Mouse (Mus musculus): ENCODE results near the gene Ints5. TPM values are rescaled to one million over a fixed set of nuclear protein-coding genes. Genes with fewer than 3 reads are reported as not detected.

The Ints5 gene
- polyA plus RNA-seq (2014; fragmentation: Nextera tagmentation; extraction: Ambion mirVana) = 28.2 and 31.1 TPM in 2 replicates

DNA sequence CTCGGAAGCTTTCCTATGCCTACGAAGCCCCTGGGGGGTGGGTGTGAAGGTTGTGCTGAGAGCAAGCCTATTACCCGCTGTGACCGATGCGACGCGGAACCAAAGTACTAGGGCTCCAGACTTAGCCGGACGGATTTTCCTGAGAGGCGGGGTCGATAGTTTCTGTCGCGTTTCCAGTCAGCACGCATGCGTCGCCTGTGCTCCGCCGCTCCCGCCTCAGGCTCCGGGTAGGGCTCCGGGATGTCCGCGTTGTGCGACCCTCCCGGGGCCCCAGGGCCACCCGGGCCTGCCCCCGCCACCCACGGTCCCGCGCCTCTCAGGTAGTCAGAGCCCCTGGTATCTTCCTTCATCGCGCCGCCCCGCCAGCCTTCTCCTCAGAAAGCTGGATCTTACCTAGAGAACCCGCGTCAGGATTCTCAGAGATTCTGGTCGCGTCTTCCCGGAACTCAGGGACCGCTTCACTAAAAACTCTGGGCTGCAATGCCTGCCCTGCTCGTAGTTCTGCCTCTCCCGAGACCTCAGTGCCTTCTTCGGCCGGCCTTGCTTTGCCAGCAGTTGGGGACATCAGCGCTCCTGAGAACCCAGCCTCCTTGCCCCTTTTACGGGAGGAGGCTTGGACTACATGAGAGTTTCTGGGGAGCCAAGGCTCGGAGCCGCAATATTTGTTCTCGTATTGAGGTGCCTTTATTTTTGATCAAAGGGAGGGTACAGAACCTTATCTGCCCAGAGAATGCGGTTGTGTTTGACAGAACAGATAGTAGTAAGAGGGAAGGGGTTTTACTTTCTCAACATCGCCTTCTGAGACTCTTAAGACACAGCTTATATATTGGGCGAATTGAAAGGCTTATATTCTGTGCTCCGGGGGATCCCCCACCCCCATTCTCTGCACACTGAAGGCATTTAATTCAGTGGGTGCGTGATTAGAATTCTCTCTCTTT, at the start of gene Ints5:
Ints5 (plus strand) TSS at position 177 of the 938 bp plus-strand sequence.
- no peaks in the 10 kb centered on the region for H3K9me3 ChIP-seq (ENCODE audit: control insufficient read depth, low read length)
- H3K4me2 ChIP-seq (ENCODE audit: low read length) = peak within 1 kb of the TSS; percentile 84
- peaks cover 21% of the 10 kb centered on the region for H3K36me3 ChIP-seq (ENCODE audit: control insufficient read depth, insufficient read depth, low read length)
- DNase-seq = peak; percentile 94
- peaks cover 24% of the 10 kb centered on the region for H3K4me1 ChIP-seq (ENCODE audit: control insufficient read depth, insufficient read depth, low read length)
- H3K9ac ChIP-seq (replicated peaks; ENCODE audit: low read length) = peak within 1 kb of the TSS; percentile 78
- H3K27me3 ChIP-seq (ENCODE audit: control insufficient read depth, insufficient read depth, low read length) = no peaks in the 10 kb centered on the region
- peak within 1 kb of the TSS; percentile 79 for H3K4me3 ChIP-seq (replicated peaks; ENCODE audit: low read depth, low read length)
- peak; percentile 65 for ATAC-seq (ENCODE audit: low FRiP score, low TSS enrichment)
- WGBS = 3% methylated on average over 54 of the region's 54 CpGs
- peak within 1 kb of the TSS; percentile 84 for H3K27ac ChIP-seq (replicated peaks; ENCODE audit: low read depth, low read length)

DNA sequence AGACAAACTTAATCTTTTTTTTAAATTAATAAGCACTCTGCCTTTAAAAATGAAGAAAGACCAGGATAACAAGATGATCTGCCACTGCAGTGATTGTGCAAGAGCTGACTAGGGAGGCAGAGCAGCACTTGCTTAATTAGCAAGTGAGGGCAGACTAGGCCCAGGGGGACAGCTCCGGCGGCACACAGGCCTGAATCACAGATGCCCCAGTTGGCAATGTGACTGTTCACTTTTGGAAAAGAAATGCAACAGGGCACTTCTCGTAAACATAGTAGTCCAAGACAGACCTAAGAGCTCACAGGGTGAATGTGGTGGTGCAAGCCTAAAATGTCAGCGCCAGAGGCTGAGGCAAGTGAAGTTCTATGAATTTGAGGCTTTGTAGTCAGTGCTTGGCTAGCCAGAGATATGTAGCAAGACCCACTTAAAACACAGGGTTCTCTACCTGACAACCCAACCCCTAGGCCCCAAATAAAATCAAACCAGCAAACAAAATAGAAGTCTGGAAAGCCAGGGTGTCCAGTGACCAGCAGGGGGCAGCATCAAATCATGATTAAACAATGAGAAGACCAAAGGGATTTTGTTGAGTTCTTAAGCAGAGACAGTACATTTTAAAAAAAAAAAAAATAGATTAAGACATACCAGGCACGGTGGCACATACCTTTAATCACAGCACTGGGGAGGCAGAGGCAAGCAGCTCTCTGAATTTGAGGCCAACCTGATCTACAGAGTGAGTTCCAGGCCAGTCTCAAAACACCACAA, 48.3 kb upstream of the Ints5 start:
- peaks cover 61% of the 10 kb centered on the region for H3K36me3 ChIP-seq (ENCODE audit: control insufficient read depth, insufficient read depth, low read length)
- H3K27me3 ChIP-seq (ENCODE audit: control insufficient read depth, insufficient read depth, low read length) = no peaks in the 10 kb centered on the region
- no peak overlapping the region for H3K27ac ChIP-seq (replicated peaks; ENCODE audit: low read depth, low read length)
- no peaks in the 10 kb centered on the region for H3K9me3 ChIP-seq (ENCODE audit: control insufficient read depth, low read length)
- 48% methylated on average over 5 of the region's 5 CpGs for WGBS
- DNase-seq = peak; percentile 92
- H3K4me2 ChIP-seq (ENCODE audit: low read length) = no peak overlapping the region
- no peak overlapping the region for H3K4me3 ChIP-seq (replicated peaks; ENCODE audit: low read depth, low read length)
- no peak for ATAC-seq (ENCODE audit: low FRiP score, low TSS enrichment)
- H3K4me1 ChIP-seq (ENCODE audit: control insufficient read depth, insufficient read depth, low read length) = peaks cover 14% of the 10 kb centered on the region
- no peak overlapping the region for H3K9ac ChIP-seq (replicated peaks; ENCODE audit: low read length)

DNA sequence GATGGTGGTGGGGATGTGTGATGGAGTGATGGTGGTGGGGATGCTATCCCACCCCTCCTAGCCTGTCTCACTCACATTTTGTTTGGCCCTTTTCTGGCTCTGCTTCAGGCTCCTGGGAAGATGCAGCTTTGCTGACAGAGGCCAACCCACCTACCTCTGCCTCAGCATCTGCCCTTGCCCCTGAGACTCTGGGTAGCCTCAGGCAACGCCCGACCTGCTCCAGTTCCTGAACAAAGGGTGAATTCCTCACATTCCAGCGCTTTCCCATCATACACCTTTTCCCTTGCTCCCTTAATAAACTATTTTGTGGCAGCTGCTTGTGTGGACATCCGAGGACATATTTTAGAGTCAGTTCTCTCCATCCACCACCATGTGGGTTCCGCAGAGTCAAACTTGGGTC, 44.4 kb upstream of the Ints5 start:
- Histone ChIP-seq H3K4me3 (replicated peaks; ENCODE audit: low read depth, low read length) (no peak overlapping the region), H3K27me3 (ENCODE audit: control insufficient read depth, insufficient read depth, low read length) (no peaks in the 10 kb centered on the region), H3K4me1 (ENCODE audit: control insufficient read depth, insufficient read depth, low read length) (no peaks in the 10 kb centered on the region), H3K36me3 (ENCODE audit: control insufficient read depth, insufficient read depth, low read length) (peaks cover 50% of the 10 kb centered on the region), H3K9ac (replicated peaks; ENCODE audit: low read length) (no peak overlapping the region), H3K27ac (replicated peaks; ENCODE audit: low read depth, low read length) (no peak overlapping the region), H3K4me2 (ENCODE audit: low read length) (no peak overlapping the region), H3K9me3 (ENCODE audit: control insufficient read depth, low read length) (no peaks in the 10 kb centered on the region)
- 80% methylated on average over 5 of the region's 5 CpGs for WGBS
- DNase-seq (no peak), ATAC-seq (ENCODE audit: low FRiP score, low TSS enrichment) (no peak)

DNA sequence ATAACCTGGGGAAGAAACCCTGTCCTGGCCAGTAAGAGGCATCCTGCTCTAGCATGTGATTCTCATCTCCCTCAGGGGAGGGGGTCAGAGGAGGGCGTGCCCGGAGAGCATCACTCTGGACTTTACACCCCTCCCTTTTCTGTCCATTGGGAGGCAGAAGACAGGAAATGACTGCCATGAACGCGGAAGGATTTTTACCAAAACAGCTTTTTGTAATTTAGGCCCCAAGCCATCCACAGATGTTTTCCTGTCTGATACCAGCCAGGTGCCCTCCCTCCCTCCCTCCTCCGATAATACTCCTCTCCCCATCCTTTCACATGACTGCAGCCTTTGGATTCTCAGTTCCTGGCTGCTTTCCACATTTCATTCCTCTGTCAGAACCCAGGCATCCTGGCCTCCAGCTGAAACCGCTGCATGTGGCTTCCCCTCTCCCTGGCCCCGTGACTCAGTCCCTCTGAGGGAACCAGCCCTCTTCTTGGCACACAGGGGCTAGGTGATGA, 42.4 kb upstream of the Ints5 start, which contains the start of gene Lrrn4cl:
Lrrn4cl (plus strand) TSS at position 367 of the 500 bp plus-strand sequence.
- H3K9me3 ChIP-seq (ENCODE audit: control insufficient read depth, low read length) = no peaks in the 10 kb centered on the region
- WGBS = 39% methylated on average over 7 of the region's 7 CpGs
- peaks cover 37% of the 10 kb centered on the region for H3K36me3 ChIP-seq (ENCODE audit: control insufficient read depth, insufficient read depth, low read length)
- DNase-seq = peak; percentile 9
- no peak within 1 kb of the TSS for H3K4me3 ChIP-seq (replicated peaks; ENCODE audit: low read depth, low read length)
- H3K9ac ChIP-seq (replicated peaks; ENCODE audit: low read length) = no peak within 1 kb of the TSS
- H3K27me3 ChIP-seq (ENCODE audit: control insufficient read depth, insufficient read depth, low read length) = no peaks in the 10 kb centered on the region
- no peak within 1 kb of the TSS for H3K4me2 ChIP-seq (ENCODE audit: low read length)
- no peak within 1 kb of the TSS for H3K27ac ChIP-seq (replicated peaks; ENCODE audit: low read depth, low read length)
- ATAC-seq (ENCODE audit: low FRiP score, low TSS enrichment) = no peak
- no peaks in the 10 kb centered on the region for H3K4me1 ChIP-seq (ENCODE audit: control insufficient read depth, insufficient read depth, low read length)

DNA sequence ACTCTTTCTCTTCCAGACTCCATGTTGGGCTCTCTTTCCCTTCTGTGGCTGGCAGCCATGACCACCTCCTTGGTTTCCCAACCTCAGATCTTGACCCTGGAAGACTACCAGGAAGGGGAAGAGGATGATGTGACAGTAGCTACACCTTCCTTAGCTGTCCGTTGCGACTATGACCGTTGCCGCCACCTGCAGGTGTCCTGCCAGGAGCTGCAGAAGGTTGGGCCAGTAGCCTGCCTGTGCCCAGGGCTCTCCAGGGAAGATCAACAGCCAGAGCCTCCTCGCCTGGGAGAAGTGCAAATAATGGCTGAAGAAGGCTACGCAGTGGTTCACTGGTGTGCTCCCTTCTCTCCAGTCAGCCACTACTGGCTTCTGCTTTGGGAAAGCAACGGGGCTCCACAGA, 41.2 kb upstream of the Ints5 start:
- Histone ChIP-seq H3K4me3 (replicated peaks; ENCODE audit: low read depth, low read length) (no peak overlapping the region), H3K9me3 (ENCODE audit: control insufficient read depth, low read length) (no peaks in the 10 kb centered on the region), H3K4me2 (ENCODE audit: low read length) (no peak overlapping the region), H3K4me1 (ENCODE audit: control insufficient read depth, insufficient read depth, low read length) (no peaks in the 10 kb centered on the region), H3K36me3 (ENCODE audit: control insufficient read depth, insufficient read depth, low read length) (peaks cover 25% of the 10 kb centered on the region), H3K27ac (replicated peaks; ENCODE audit: low read depth, low read length) (no peak overlapping the region), H3K27me3 (ENCODE audit: control insufficient read depth, insufficient read depth, low read length) (no peaks in the 10 kb centered on the region), H3K9ac (replicated peaks; ENCODE audit: low read length) (no peak overlapping the region)
- DNase-seq = no peak
- 50% methylated on average over 7 of the region's 7 CpGs for WGBS
- ATAC-seq (ENCODE audit: low FRiP score, low TSS enrichment) = no peak

DNA sequence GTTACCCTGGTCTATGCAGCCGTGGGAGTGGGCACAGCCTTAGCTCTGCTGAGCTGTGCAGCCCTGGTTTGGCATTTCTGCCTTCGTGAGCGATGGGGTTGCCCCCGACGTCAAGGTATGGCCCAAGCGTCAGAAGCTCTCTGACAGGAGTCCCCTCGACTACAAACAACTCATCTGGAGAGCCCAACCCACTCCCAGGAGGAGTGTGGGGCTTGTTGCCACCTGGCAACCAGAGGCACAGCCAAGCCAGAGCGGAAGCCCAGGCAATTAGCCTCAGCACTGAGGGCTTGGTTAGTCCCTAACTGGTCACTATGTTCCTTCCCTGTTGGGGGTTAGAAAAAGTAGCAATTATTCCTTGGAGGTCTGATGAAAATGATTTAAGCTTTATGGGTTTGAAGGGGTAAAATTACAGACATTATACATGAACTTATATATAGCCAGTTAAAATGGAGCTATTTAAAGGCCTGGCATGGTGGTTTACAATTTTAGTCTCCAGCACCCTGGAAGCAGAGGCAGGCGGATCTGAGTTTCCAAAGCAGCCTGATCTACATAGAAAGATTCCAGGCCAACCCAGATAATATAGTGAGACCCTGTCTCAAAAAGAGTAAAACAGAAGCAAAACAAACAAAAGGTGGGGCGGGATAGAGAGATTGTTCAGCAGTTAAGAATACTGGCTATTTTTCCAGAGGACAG, 40.4 kb upstream of the Ints5 start:
- Histone ChIP-seq H3K9me3 (ENCODE audit: control insufficient read depth, low read length) (no peaks in the 10 kb centered on the region), H3K9ac (replicated peaks; ENCODE audit: low read length) (no peak overlapping the region), H3K27me3 (ENCODE audit: control insufficient read depth, insufficient read depth, low read length) (no peaks in the 10 kb centered on the region), H3K36me3 (ENCODE audit: control insufficient read depth, insufficient read depth, low read length) (peaks cover 17% of the 10 kb centered on the region), H3K27ac (replicated peaks; ENCODE audit: low read depth, low read length) (no peak overlapping the region), H3K4me1 (ENCODE audit: control insufficient read depth, insufficient read depth, low read length) (no peaks in the 10 kb centered on the region), H3K4me2 (ENCODE audit: low read length) (no peak overlapping the region), H3K4me3 (replicated peaks; ENCODE audit: low read depth, low read length) (no peak overlapping the region)
- ATAC-seq (ENCODE audit: low FRiP score, low TSS enrichment) (no peak), DNase-seq (no peak)
- 63% methylated on average over 10 of the region's 10 CpGs for WGBS

DNA sequence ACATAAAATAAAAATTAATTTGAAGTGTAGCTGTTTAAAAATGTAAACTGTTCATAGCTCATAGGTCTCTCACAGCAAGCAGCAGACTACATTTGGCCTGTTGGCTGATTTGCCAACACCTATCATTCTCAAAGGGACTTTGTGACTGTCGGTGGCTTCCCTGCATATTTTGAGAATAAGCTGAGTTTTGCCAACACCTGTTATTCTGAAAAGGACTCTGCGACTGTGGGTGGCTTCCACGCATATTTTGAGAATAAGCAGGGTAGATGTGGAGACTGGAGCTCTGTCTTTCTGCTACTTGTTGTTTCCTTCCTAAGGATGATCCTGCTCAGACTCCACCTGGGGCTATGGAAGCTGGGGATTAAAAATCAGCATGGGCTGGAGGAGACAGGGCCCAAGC, 39.7 kb upstream of the Ints5 start:
- 85% methylated on average over 3 of the region's 3 CpGs for WGBS
- Histone ChIP-seq H3K4me1 (ENCODE audit: control insufficient read depth, insufficient read depth, low read length) (no peaks in the 10 kb centered on the region), H3K9ac (replicated peaks; ENCODE audit: low read length) (no peak overlapping the region), H3K27me3 (ENCODE audit: control insufficient read depth, insufficient read depth, low read length) (no peaks in the 10 kb centered on the region), H3K9me3 (ENCODE audit: control insufficient read depth, low read length) (no peaks in the 10 kb centered on the region), H3K36me3 (ENCODE audit: control insufficient read depth, insufficient read depth, low read length) (peaks cover 11% of the 10 kb centered on the region), H3K4me2 (ENCODE audit: low read length) (no peak overlapping the region), H3K4me3 (replicated peaks; ENCODE audit: low read depth, low read length) (no peak overlapping the region), H3K27ac (replicated peaks; ENCODE audit: low read depth, low read length) (no peak overlapping the region)
- no peak for DNase-seq
- no peak for ATAC-seq (ENCODE audit: low FRiP score, low TSS enrichment)

DNA sequence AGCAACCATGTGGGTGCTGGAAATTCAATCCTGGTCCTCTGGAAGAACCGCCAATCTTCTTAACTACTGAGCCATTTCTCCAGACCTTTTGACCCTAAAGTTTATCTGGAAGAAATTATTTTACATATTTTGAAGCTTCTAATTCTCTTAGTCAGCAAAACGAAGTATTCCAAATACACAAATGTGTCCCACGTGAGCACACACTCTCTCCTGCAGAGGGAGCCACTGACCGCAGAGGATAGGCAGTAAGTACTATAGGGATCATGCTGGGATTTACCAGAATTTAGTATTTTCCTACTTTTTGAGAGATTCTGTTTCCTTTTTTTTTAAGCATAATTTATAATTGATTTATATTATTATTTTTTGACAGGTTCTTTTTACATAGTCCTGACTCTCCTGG, 35.1 kb upstream of the Ints5 start:
- Histone ChIP-seq H3K27ac (replicated peaks; ENCODE audit: low read depth, low read length) (no peak overlapping the region), H3K9me3 (ENCODE audit: control insufficient read depth, low read length) (no peaks in the 10 kb centered on the region), H3K4me2 (ENCODE audit: low read length) (no peak overlapping the region), H3K4me1 (ENCODE audit: control insufficient read depth, insufficient read depth, low read length) (no peaks in the 10 kb centered on the region), H3K9ac (replicated peaks; ENCODE audit: low read length) (no peak overlapping the region), H3K4me3 (replicated peaks; ENCODE audit: low read depth, low read length) (no peak overlapping the region), H3K27me3 (ENCODE audit: control insufficient read depth, insufficient read depth, low read length) (no peaks in the 10 kb centered on the region), H3K36me3 (ENCODE audit: control insufficient read depth, insufficient read depth, low read length) (no peaks in the 10 kb centered on the region)
- WGBS = 47% methylated on average over 4 of the region's 4 CpGs
- peak; percentile 69 for DNase-seq
- no peak for ATAC-seq (ENCODE audit: low FRiP score, low TSS enrichment)

Measured in midbrain, embryonic 14.5 days (tissue).